Mouse (Mus musculus) E14TG2a.4 (cell line): Measurements from ENCODE around the gene Vmn1r223.

Experiments
- CTCF ChIP-seq: conservative IDR thresholded peaks from 2 replicates; pipeline ENCODE4 v1.5.1; 2014; ENCODE audit warnings: low read length
- POU5F1 ChIP-seq: IDR thresholded peaks from 2 replicates; pipeline ENCODE4 v1.6.1; 2014; ENCODE audit warnings: low read length, borderline replicate concordance

DNA sequence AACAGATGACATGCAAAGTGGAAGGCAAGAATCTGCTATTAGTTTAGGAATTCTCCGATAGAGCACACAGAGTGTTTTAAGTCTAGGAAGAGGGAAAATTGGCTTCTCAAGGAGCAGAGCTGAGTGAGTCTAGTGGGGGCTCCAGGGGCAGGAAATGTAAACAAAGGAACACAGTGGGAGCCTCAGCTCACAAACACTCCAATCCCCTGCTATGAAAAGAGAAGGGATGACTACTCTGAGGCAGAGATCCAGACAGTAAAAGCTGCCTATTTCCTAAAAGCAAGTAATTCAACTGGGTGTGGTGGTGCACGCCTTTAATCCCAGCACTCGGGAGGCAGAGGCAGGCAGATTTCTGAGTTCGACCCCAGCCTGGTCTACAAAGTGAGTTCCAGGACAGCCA, 32.6 kb downstream of the Vmn1r223 start:
- TF ChIP-seq CTCF, result no peak
- TF ChIP-seq POU5F1, result no peak
